Mouse (Mus musculus) heart, postnatal 10 days (tissue): ENCODE data around the gene Smim24. TPM values are rescaled to one million over a fixed set of nuclear protein-coding genes. Genes with fewer than 3 reads are reported as not detected.

Experiments
- DNase-seq, 2 experiments: peaks; one replicate each; pipeline ENCODE4 v3.0.0; 2021
- intact Hi-C: fragments of 180-260 bp; cut with DNase I; formaldehyde crosslinking; loops from one replicate; pipeline ENCODE4 v1.15.1; 2025
- total RNA-seq, 2 experiments: library from RNA; stranded (reverse); gene quantifications; 2 replicates each; pipeline ENCODE4 v1.2.3; 2021

Gene Smim24
- 1 to 10 TPM; 1.3 to 2.2 TPM for total RNA-seq

DNA sequence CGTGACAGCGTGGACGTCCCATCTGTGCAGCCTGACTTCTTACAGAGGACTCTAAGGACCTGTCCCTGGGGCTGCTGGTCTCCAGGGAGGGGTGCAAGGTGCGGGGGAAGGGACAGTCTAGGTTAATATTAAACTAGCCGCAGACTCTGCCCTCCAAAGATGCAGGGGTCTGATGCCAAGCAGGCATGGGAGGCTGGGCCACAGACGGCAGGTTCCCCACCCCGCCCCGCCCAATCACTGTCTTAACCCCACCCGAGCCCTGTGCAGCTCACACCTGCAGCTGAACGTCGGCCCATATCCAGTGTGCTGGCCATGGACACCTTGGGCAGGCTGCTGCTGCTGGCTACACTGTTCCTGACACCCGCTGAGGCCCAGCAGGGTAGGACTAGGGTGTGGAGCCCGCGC is at the start of gene Smim24:
Gene Smim24, plus strand, starts transcription at position 271 of the 405 bp plus-strand sequence.
- intact Hi-C loops = no loop called here
- DNase-seq = no peak

DNA sequence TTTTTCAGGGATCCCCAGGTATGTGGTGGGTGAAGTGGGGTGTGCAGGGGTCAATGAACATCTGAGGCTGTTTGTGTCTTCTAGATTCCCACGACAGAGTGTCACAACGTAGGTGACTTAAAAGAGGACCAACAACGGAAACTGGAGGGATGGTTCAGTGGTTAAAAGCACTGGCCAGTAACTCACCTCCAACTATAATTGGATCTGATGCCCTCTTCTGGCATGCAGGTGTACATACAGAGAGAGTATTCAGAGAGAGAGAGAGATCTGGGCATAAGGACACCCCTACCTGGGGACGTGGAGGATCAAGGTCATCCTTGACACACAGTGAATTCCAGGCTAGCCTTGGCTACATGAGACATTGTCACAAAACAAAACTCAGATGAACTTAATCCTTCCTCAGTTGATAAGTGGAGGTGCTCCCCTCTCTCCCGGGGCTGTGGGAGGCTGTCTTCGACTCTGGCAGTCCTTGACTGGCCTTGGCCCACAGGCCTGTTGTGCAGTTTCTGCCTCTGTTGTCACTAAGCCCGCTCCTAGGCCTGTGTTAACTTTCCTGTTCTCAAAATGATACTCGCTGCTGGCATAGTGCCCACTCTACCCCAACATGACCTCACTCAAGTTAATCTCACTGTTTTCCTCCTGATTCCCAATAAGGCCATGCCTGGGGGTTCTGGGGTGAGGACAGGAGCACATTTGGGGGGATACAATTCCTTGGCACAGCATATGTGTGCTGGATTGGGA is 48.3 kb upstream of the Smim24 start:
- intact Hi-C loops = loop anchor here (2.0 kb wide), 1 partner anchor 56 kb away; no protein-coding TSS in a partner anchor
- DNase-seq = peak in 1 of 2 experiments; percentile 67

DNA sequence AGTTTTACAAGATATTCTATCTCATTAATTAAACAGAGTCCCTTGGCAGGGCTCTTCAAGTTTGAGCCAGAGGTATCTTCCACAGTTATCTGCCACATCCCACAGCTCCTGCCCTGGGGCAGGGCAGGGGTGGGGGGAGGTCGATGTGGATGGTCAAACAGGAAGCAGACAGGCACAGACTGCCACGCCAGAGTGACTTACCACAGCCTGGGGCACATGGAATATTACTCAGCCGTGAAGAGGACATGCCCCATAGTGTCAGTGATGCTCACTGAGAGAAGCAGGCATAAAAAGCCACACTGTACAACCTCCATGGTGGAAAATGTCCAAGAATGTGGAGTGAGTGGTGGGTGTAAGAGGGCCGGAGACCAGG is 47.7 kb upstream of the Smim24 start:
- intact Hi-C loops = loop anchor here (2.0 kb wide), 1 partner anchor 56 kb away; no protein-coding TSS in a partner anchor
- DNase-seq = no peak

DNA sequence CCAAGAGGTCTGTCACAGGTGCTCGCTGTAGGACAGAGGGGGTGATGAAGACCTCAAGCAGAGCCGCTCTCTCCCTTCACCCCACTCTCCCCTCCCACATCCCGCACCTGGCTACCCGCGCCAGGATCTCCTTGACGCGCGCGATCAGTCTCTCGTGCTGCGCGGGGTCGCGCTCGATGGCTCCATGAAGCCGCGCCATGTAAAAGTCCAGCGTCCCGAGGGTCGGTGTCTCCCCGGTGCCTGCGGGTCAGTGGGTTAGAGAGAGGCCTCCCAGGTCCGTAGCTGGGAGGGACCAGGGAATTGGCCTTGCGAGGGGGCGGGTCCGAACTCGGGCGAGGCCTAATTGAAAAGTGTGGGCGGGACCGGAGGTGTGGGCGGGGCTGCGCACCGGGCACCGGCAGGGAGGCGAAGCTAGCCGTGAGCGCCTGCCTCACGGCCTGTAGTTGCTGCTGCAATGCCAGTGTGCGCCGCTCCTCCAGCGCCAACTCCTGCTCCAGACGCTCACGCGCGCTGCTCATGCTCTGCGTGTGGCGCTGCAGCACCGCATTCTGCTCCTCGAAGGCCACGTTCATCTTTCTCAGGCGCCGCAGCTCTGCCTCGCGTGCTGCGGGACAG is 46.3 kb upstream of the Smim24 start:
- DNase-seq = no peak
- intact Hi-C loops = no loop called here

GRCm38 (mm10) chr10:81349146-81349545 is 43.7 kb upstream of the Smim24 start:
- intact Hi-C loops = no loop called here

DNA sequence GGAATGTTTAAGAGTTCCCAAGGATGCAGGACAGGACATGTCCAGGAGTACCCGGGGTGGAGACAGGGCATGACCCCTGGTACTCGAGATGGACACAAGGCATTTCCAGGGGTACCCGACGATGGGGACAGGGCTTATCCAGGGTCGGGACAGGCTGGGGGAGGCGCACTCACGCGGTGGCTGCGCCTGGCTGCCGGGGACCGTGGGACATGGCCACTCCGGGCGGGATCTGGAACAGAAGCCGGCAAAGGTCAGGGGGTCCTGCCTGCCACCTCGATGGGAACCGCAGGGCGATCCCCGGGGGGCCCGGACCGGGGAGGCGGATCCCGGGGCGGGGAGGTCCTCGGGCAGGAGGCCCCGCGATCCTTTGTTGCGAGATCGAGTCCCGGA is 42.9 kb upstream of the Smim24 start:
- DNase-seq = no peak
- intact Hi-C loops = no loop called here

More at GRCm38 (mm10) chr10:81349146-81349545, 43.7 kb upstream of the Smim24 start:
- peak; percentile 54 to 61 for DNase-seq

GRCm38 (mm10) chr10:81350351-81351063 is 42.3 kb upstream of the Smim24 start, which contains the start of gene Hmg20b:
Gene Hmg20b (minus strand): TSS chr10:81350480.
- intact Hi-C loops = no loop called here
- peak; percentile 99 to 100 for DNase-seq

- intact Hi-C loops = no loop called here
- no peak for DNase-seq
Measured at GRCm38 (mm10) chr10:81351678-81352291, 41.1 kb upstream of the Smim24 start.

DNA sequence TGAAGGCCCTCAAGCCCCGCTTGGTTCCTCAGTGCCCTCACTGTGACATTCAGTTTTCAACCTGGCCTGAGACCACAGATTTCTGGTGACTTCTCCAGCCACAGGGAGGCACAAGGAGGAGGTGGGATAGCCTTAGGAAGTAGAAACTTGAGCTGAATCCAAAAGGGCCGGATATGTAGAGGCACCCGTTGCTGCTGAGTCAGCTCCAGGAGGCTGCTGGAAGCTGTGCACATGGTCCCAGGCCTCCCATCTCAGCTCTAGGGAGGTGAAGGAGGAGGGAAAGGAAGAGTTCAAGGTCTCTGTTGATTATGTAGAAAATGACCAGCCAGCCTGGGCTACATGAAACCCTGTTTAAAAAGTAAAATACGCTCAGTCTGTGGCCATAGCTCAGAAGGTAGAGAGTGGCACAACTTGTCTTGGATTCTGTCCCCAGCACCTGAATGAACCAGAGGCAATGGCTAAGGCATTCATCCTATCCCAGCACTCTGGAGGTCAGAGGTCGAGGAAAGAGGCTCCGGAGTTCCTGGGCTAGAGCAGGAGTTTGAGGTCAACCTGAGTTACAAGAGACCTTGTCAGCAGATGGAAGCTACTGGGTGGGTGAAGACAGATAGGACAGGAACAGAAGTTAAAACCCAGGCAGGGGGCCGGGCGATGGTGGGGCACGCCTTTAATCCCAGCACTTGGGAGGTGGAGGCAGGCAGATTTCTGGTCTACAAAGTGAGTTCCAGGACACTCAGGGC is 37.9 kb upstream of the Smim24 start:
- intact Hi-C loops = no loop called here
- DNase-seq = no peak

DNA sequence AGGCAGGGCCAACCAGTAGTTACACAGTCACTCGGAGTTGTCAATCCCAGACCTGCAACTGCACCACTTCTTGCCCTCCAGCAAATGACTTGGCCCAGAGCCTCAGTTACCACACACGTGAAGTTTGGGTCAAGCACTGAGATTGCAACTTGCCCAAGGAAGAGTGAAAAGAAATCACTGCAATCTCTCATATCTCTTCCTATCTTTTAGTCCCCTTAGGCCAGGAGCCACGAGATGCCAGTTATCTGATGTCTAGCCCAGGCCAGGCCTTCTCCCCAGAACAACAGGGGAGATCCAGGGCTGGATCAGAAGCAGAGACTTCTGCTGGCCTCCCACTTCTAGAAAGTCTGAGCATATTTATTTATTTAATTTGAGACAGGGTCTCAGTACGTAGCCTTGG is 37.3 kb upstream of the Smim24 start:
- intact Hi-C loops = no loop called here

DNA sequence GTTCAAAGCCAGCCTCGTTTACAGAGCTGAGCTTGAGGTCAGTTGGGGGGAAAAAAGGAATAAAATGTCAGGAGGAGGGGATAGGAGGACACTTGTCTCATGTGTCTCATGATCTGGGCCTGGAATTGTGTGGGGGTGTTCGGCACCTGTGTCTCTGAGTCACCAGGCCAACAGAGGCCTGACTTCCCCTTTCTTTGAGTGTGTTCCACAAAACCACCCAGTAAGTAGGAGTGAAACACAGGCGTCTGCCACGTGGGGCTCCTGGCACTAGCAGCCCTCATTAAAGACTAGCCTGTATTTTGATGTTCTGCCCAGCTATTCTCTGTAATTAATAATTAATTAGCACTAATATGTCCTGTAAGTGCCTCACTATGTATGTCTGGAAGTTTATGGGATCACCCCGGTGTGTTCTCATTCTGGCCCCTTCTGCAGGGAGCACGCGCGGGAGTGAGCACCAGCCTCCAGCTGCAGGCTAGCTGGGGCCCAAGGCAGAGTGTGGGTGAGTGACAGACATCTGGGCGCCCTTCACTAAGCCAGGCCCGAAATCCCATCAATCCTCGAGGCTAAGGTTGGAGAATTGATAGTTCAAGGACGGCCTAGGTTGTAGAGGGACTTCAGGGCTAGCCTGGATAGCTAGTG is 36.4 kb upstream of the Smim24 start:
- intact Hi-C loops = no loop called here
- DNase-seq = no peak

More for the DNA sequence above, 37.3 kb upstream of the Smim24 start:
- DNase-seq = no peak

DNA sequence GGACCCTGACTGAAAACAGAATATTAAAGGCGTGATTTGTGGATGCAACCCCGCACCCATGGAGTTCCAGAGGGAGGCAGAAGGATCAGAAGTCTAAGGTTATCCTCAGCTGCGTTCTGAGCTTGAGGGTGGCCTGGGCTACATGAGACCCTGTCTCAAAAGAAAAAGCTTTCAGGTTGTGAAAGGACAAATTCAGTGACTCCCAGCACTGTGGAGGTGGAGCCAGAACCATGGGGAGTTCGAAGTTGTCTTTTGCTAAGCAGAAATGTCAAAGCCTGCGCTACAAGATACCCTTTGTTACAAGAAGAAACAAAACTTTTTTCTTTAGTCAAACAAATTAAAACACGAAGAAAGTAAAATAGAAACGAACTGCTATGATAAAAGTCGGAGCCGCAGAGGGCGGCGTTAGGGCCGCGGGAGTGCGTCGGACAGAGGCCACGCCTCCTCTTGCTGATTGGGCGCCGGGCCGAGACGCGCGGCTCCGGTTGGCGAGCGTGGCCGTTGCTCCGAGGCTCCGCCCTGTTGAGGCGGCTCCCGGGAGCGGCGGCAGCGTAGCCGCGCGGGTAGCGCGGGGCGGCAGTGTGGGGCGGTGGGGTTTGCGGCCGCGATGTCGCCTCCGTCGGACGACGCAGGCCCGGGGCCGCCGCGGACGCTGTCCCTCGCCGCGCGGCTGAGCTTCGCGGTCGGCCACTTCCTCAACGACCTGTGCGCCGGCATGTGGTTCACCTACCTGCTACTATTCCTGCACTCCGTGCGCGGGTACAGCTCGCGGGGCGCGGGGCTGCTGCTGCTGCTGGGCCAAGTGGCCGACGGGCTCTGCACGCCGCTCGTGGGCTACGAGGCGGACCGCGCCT is 35.6 kb upstream of the Smim24 start, which contains the start of gene Mfsd12:
Gene Mfsd12, plus strand, starts transcription at position 501 of the 854 bp plus-strand sequence.
- peak; percentile 95 for DNase-seq
- intact Hi-C loops = no loop called here

GRCm38 (mm10) chr10:81358209-81358608 is 34.6 kb upstream of the Smim24 start:
- no peak for DNase-seq
- intact Hi-C loops = loop anchor here (2.0 kb wide), 1 partner anchor 19 kb away; no protein-coding TSS in a partner anchor

GRCm38 (mm10) chr10:81358841-81359240 is 34.0 kb upstream of the Smim24 start:
- intact Hi-C loops = loop anchor here (2.0 kb wide), 1 partner anchor 18 kb away; no protein-coding TSS in a partner anchor
- DNase-seq = no peak

DNA sequence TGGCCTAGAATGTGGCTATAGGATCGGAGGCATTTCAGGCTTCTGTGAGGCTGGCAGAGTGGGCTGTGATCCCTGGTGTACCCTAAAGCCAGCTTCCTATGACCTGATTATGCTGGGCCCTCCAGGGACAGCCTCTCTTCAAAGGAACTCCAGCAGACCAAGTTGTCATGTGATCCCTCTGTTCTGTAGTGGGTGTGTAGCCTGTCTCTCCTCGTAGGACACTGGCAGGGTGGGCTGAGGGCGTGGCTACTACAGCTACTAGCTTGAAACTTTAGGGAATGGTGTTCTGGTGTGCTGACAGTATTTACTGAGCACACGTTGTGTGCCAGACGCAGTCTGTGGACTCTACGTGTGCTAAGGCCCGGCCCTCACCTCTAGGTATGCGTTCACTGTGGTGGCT is 32.1 kb upstream of the Smim24 start:
- intact Hi-C loops = no loop called here

DNA sequence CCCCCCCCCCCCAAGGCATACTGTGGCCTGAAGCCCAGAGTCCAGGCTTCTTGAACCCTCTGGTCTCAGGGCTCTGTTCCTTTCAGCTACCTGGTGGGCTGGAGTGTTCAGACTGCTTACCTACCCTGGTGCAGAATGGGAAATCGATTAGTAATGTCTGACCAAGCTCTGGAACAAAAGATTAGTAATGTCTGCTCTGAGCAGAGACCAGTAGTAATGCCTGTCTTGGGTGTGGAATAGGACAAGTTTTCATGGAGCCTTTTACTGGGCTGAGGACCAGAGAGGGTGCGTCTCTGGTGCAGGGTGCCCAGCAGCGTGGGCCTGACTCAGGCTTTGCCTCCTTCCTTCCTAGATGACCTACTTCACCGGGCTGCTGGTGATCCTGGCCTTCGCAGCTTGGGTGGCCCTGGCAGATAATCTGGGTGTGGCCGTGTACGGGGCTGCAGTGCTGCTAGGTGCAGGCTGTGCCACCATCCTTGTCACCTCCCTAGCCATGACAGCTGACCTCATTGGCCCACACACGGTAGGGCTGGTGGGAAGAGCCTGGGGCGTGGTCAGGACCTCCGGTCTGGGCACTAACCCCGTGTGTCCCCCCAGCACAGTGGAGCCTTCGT is 30.4 kb upstream of the Smim24 start:
- intact Hi-C loops = no loop called here

More for the DNA sequence above, 32.1 kb upstream of the Smim24 start:
- DNase-seq = no peak

GRCm38 (mm10) chr10:81363436-81364346 is 29.2 kb upstream of the Smim24 start:
- DNase-seq = peak; percentile 75 to 76
- intact Hi-C loops = no loop called here

More for the DNA sequence above, 30.4 kb upstream of the Smim24 start:
- DNase-seq = no peak
